Mouse (Mus musculus) embryonic facial prominence, embryonic 12.5 days (tissue): ENCODE measurements at regions not wholly inside any gene's neighbourhood (a gene's known extent, or its start where the extent isn't known, plus 50 kb on each side); places are given as distances from the start of the nearest gene placed in this dataset.

Experiments
- ATAC-seq: fragments of 200-750 bp; cut with Nextera tagmentation; 2 replicates; pipeline ENCODE4 v1.8.0; 2017; ENCODE audit not compliant: insufficient number of reproducible peaks, insufficient read depth, low FRiP score, low TSS enrichment
- H3K27ac ChIP-seq: fragments of 300-500 bp; sonication (generic); 2 replicates; pipeline ENCODE4 v1.5.1; 2016; ENCODE audit warnings: mild to moderate bottlenecking
- H3K27me3 ChIP-seq: fragments of 300-500 bp; sonication (generic); 2 replicates; pipeline ENCODE4 v1.6.1; 2016; ENCODE audit warnings: mild to moderate bottlenecking, moderate library complexity
- H3K36me3 ChIP-seq: fragments of 300-500 bp; sonication (generic); 2 replicates; pipeline ENCODE4 v1.6.1; 2016; ENCODE audit warnings: mild to moderate bottlenecking
- H3K4me1 ChIP-seq: fragments of 300-500 bp; sonication (generic); 2 replicates; pipeline ENCODE4 v1.6.1; 2016
- H3K4me2 ChIP-seq: fragments of 300-500 bp; sonication (generic); replicated peaks from 2 replicates; pipeline ENCODE4 v1.6.1; 2016; ENCODE audit warnings: mild to moderate bottlenecking, moderate library complexity
- H3K4me3 ChIP-seq: fragments of 300-500 bp; sonication (generic); 2 replicates; pipeline ENCODE4 v1.5.1; 2016; ENCODE audit warnings: mild to moderate bottlenecking
- H3K9ac ChIP-seq: fragments of 300-500 bp; sonication (generic); 2 replicates; pipeline ENCODE4 v1.6.1; 2016; ENCODE audit warnings: mild to moderate bottlenecking, moderate library complexity
- H3K9me3 ChIP-seq: fragments of 300-500 bp; sonication (generic); 2 replicates; pipeline ENCODE4 v1.6.1; 2016; ENCODE audit warnings: mild to moderate bottlenecking, moderate library complexity
- WGBS: fragments of 180-500 bp; shearing (Covaris S2); methylation state at CpG from one replicate; pipeline ENCODE4 v1.1.7; 2016; 5-methylcytosine and 5-hydroxymethylcytosine counted together

GRCm38 (mm10) chr11:65638211-65638610 is 149.9 kb downstream of the Map2k4 start:
- WGBS: 92% methylated on average over 2 of the region's 2 CpGs
- ATAC-seq: no peak
- Histone ChIP-seq H3K9ac (no peak overlapping the region), H3K27ac (no peak overlapping the region), H3K36me3 (no peaks in the 10 kb centered on the region), H3K4me2 (no peak overlapping the region), H3K4me3 (no peak overlapping the region), H3K4me1 (no peaks in the 10 kb centered on the region), H3K27me3 (no peaks in the 10 kb centered on the region; the same call in 1 of the 2 replicates), H3K9me3 (no peaks in the 10 kb centered on the region)

GRCm38 (mm10) chr11:65637206-65637605 is 150.9 kb downstream of the Map2k4 start:
- H3K4me1 ChIP-seq: no peaks in the 10 kb centered on the region
- H3K9me3 ChIP-seq: no peaks in the 10 kb centered on the region
- ATAC-seq: no peak
- no peaks in the 10 kb centered on the region for H3K36me3 ChIP-seq
- no peak overlapping the region for H3K4me2 ChIP-seq
- no peaks in the 10 kb centered on the region; the same call in 1 of the 2 replicates for H3K27me3 ChIP-seq
- no peak overlapping the region for H3K27ac ChIP-seq
- H3K9ac ChIP-seq: no peak overlapping the region
- H3K4me3 ChIP-seq: no peak overlapping the region
- 81% methylated on average over 3 of the region's 3 CpGs for WGBS

- Histone ChIP-seq H3K4me1 (no peaks in the 10 kb centered on the region), H3K27me3 (no peaks in the 10 kb centered on the region; the same call in 1 of the 2 replicates), H3K9me3 (no peaks in the 10 kb centered on the region), H3K27ac (no peak overlapping the region), H3K9ac (no peak overlapping the region), H3K36me3 (no peaks in the 10 kb centered on the region), H3K4me2 (no peak overlapping the region), H3K4me3 (no peak overlapping the region)
- no peak for ATAC-seq
- 80% methylated on average over 4 of the region's 4 CpGs for WGBS
Observed at GRCm38 (mm10) chr11:65635307-65635706, 152.8 kb downstream of the Map2k4 start.

GRCm38 (mm10) chr11:65631164-65631563 is 156.9 kb downstream of the Map2k4 start:
- H3K4me2 ChIP-seq: no peak overlapping the region
- WGBS: 79% methylated on average over 3 of the region's 3 CpGs
- no peaks in the 10 kb centered on the region; the same call in 1 of the 2 replicates for H3K27me3 ChIP-seq
- H3K36me3 ChIP-seq: no peaks in the 10 kb centered on the region
- H3K9ac ChIP-seq: no peak overlapping the region
- no peak for ATAC-seq
- H3K4me3 ChIP-seq: no peak overlapping the region
- H3K9me3 ChIP-seq: no peaks in the 10 kb centered on the region
- no peaks in the 10 kb centered on the region for H3K4me1 ChIP-seq
- no peak overlapping the region for H3K27ac ChIP-seq

- Histone ChIP-seq H3K9ac (no peak overlapping the region), H3K4me2 (no peak overlapping the region), H3K27ac (no peak overlapping the region), H3K36me3 (no peaks in the 10 kb centered on the region), H3K4me1 (no peaks in the 10 kb centered on the region), H3K9me3 (no peaks in the 10 kb centered on the region), H3K27me3 (no peaks in the 10 kb centered on the region; the same call in 1 of the 2 replicates), H3K4me3 (no peak overlapping the region)
- WGBS: 92% methylated on average over 1 of the region's 1 CpGs
- ATAC-seq: no peak
Observed at GRCm38 (mm10) chr11:65630436-65630835, 157.7 kb downstream of the Map2k4 start.

- Histone ChIP-seq H3K27me3 (no peaks in the 10 kb centered on the region; the same call in 1 of the 2 replicates), H3K4me1 (no peaks in the 10 kb centered on the region), H3K27ac (no peak overlapping the region), H3K4me2 (no peak overlapping the region), H3K4me3 (no peak overlapping the region), H3K9ac (no peak overlapping the region), H3K36me3 (no peaks in the 10 kb centered on the region), H3K9me3 (no peaks in the 10 kb centered on the region)
- WGBS: 94% methylated on average over 5 of the region's 5 CpGs
- no peak for ATAC-seq
Observed at GRCm38 (mm10) chr11:65629320-65629719, 158.8 kb downstream of the Map2k4 start.

GRCm38 (mm10) chr11:65618976-65619375 is 169.1 kb downstream of the Map2k4 start:
- 86% methylated on average over 4 of the region's 4 CpGs for WGBS
- no peak overlapping the region for H3K9ac ChIP-seq
- no peaks in the 10 kb centered on the region for H3K4me1 ChIP-seq
- no peak overlapping the region for H3K4me2 ChIP-seq
- H3K36me3 ChIP-seq: no peaks in the 10 kb centered on the region
- H3K27me3 ChIP-seq: no peaks in the 10 kb centered on the region
- no peaks in the 10 kb centered on the region for H3K9me3 ChIP-seq
- ATAC-seq: no peak
- no peak overlapping the region for H3K4me3 ChIP-seq
- H3K27ac ChIP-seq: no peak overlapping the region

- Histone ChIP-seq H3K9ac (no peak overlapping the region), H3K4me1 (no peaks in the 10 kb centered on the region), H3K27me3 (no peaks in the 10 kb centered on the region), H3K9me3 (no peaks in the 10 kb centered on the region), H3K4me2 (no peak overlapping the region), H3K27ac (no peak overlapping the region), H3K36me3 (no peaks in the 10 kb centered on the region), H3K4me3 (no peak overlapping the region)
- 91% methylated on average over 3 of the region's 3 CpGs for WGBS
- ATAC-seq: no peak
Observed at GRCm38 (mm10) chr11:65610536-65610935, 177.6 kb downstream of the Map2k4 start.

- Histone ChIP-seq H3K36me3 (no peaks in the 10 kb centered on the region), H3K9ac (no peak overlapping the region), H3K27me3 (no peaks in the 10 kb centered on the region), H3K9me3 (no peaks in the 10 kb centered on the region), H3K4me2 (no peak overlapping the region), H3K27ac (no peak overlapping the region), H3K4me3 (no peak overlapping the region), H3K4me1 (no peaks in the 10 kb centered on the region)
- WGBS: 68% methylated on average over 4 of the region's 4 CpGs
- ATAC-seq: no peak
Observed at GRCm38 (mm10) chr11:65609056-65609455, 179.0 kb downstream of the Map2k4 start.

- Histone ChIP-seq H3K4me2 (no peak overlapping the region), H3K4me3 (no peak overlapping the region), H3K27ac (no peak overlapping the region), H3K27me3 (no peaks in the 10 kb centered on the region), H3K9ac (no peak overlapping the region), H3K9me3 (no peaks in the 10 kb centered on the region), H3K36me3 (no peaks in the 10 kb centered on the region), H3K4me1 (no peaks in the 10 kb centered on the region)
- WGBS: 40% methylated on average over 2 of the region's 2 CpGs
- no peak for ATAC-seq
Observed at GRCm38 (mm10) chr11:65597298-65598076, 190.6 kb downstream of the Map2k4 start.

GRCm38 (mm10) chr11:65588491-65588890 is 199.6 kb downstream of the Map2k4 start:
- Histone ChIP-seq H3K9me3 (no peaks in the 10 kb centered on the region), H3K4me1 (no peaks in the 10 kb centered on the region), H3K9ac (no peak overlapping the region), H3K4me2 (no peak overlapping the region), H3K27me3 (no peaks in the 10 kb centered on the region), H3K36me3 (no peaks in the 10 kb centered on the region), H3K4me3 (no peak overlapping the region), H3K27ac (no peak overlapping the region)
- no peak for ATAC-seq
- 69% methylated on average over 3 of the region's 3 CpGs for WGBS

GRCm38 (mm10) chr11:65567831-65568230 is 220.3 kb downstream of the Map2k4 start:
- no peaks in the 10 kb centered on the region for H3K36me3 ChIP-seq
- no peak overlapping the region for H3K4me2 ChIP-seq
- no peaks in the 10 kb centered on the region for H3K9me3 ChIP-seq
- H3K9ac ChIP-seq: no peak overlapping the region
- H3K27me3 ChIP-seq: no peaks in the 10 kb centered on the region
- H3K4me1 ChIP-seq: no peaks in the 10 kb centered on the region
- ATAC-seq: no peak
- H3K27ac ChIP-seq: no peak overlapping the region
- no peak overlapping the region for H3K4me3 ChIP-seq
- WGBS: 87% methylated on average over 9 of the region's 9 CpGs
